Mouse (Mus musculus) intestine, postnatal 0 days (tissue): ENCODE results near the gene Lilra5. TPM values are rescaled to one million over a fixed set of nuclear protein-coding genes. Genes with fewer than 3 reads are reported as not detected.
"Not testable (repeated sequence)": the region's sequence is repeated elsewhere in the genome, so short reads cannot be mapped to it uniquely, and the experiment has no call there.

Experiments used
- ATAC-seq: fragments of 200-750 bp; cut with Nextera tagmentation; 2 replicates; pipeline ENCODE4 v1.8.0; 2017; ENCODE audit warnings: mild to moderate bottlenecking, moderate TSS enrichment, moderate library complexity
- H3K27ac ChIP-seq: fragments of 300-500 bp; sonication (generic); 2 replicates; pipeline ENCODE4 v1.5.1; 2014; ENCODE audit warnings: mild to moderate bottlenecking, low read depth, low read length, moderate library complexity
- H3K27me3 ChIP-seq: fragments of 300-500 bp; sonication (generic); replicated peaks from 2 replicates; pipeline ENCODE4 v1.6.1; 2014; ENCODE audit warnings: low read length, mixed read lengths; ENCODE audit not compliant: control insufficient read depth, insufficient read depth
- H3K36me3 ChIP-seq: fragments of 300-500 bp; sonication (generic); 2 replicates; pipeline ENCODE4 v1.6.1; 2014; ENCODE audit warnings: mild to moderate bottlenecking, moderate library complexity; ENCODE audit not compliant: control insufficient read depth, insufficient read depth
- H3K4me1 ChIP-seq: fragments of 300-500 bp; sonication (generic); replicated peaks from 2 replicates; pipeline ENCODE4 v1.6.1; 2014; ENCODE audit warnings: antibody characterized with exemption, low read length, mixed read lengths; ENCODE audit not compliant: control insufficient read depth, insufficient read depth
- H3K4me2 ChIP-seq: fragments of 300-500 bp; sonication (generic); replicated peaks from 2 replicates; pipeline ENCODE4 v1.6.1; 2014; ENCODE audit warnings: low read depth, mild to moderate bottlenecking, moderate library complexity
- H3K4me3 ChIP-seq: fragments of 300-500 bp; sonication (generic); 2 replicates; pipeline ENCODE4 v1.5.1; 2014; ENCODE audit warnings: low read depth, low read length
- H3K9ac ChIP-seq: fragments of 300-500 bp; sonication (generic); 2 replicates; pipeline ENCODE4 v1.6.1; 2014; ENCODE audit warnings: mild to moderate bottlenecking, low read depth, low read length
- H3K9me3 ChIP-seq: fragments of 300-500 bp; sonication (generic); 2 replicates; pipeline ENCODE4 v1.6.1; 2016; ENCODE audit warnings: mixed run types; ENCODE audit not compliant: control insufficient read depth
- CTCF ChIP-seq: sonication (generic); IDR thresholded peaks from 2 replicates; pipeline ENCODE4 v1.5.1; 2016; ENCODE audit warnings: low read depth, mild to moderate bottlenecking, control low read depth, antibody characterized with exemption, moderate library complexity
- WGBS: fragments of 180-500 bp; shearing (Covaris S2); extraction: QIAGEN DNeasy Blood & Tissue Kit; methylation state at CpG from one replicate; pipeline ENCODE4 v1.1.7; 2014; 5-methylcytosine and 5-hydroxymethylcytosine counted together
- polyA plus RNA-seq: library from polyadenylated mRNA; unstranded; fragments of >200 nt; fragmentation: Nextera tagmentation; extraction: Ambion mirVana; gene quantifications from 2 replicates; pipeline ENCODE4 v1.2.1, GENCODE M21; 2015

Lilra5 gene
- polyA plus RNA-seq, 1 experiment from 2014 or later = 0.37 TPM

GRCm38 (mm10) chr7:4239038-4239721, 1.6 kb downstream of the Lilra5 start:
- 60% methylated on average over 6 of the region's 6 CpGs for WGBS
- ATAC-seq = no peak
- no peaks in the 10 kb centered on the region for H3K9me3 ChIP-seq

GRCm38 (mm10) chr7:4251211-4251610, 13.7 kb downstream of the Lilra5 start:
- 71% methylated on average over 1 of the region's 1 CpGs for WGBS
- H3K27me3 ChIP-seq, H3K36me3 ChIP-seq, H3K4me3 ChIP-seq, H3K9me3 ChIP-seq, H3K9ac ChIP-seq, ATAC-seq, H3K4me2 ChIP-seq, H3K27ac ChIP-seq, H3K4me1 ChIP-seq: not testable (repeated sequence)

More at GRCm38 (mm10) chr7:4239038-4239721, 1.6 kb downstream of the Lilra5 start:
- Histone ChIP-seq H3K4me2 (no peak overlapping the region), H3K36me3 (no peaks in the 10 kb centered on the region), H3K27ac (no peak overlapping the region), H3K4me1 (no peaks in the 10 kb centered on the region), H3K27me3 (no peaks in the 10 kb centered on the region), H3K9ac (no peak overlapping the region), H3K4me3 (no peak overlapping the region)
- TF ChIP-seq CTCF = no peak

- H3K27me3 ChIP-seq, H3K4me2 ChIP-seq, H3K9me3 ChIP-seq, H3K27ac ChIP-seq, H3K4me3 ChIP-seq, H3K36me3 ChIP-seq, H3K9ac ChIP-seq, H3K4me1 ChIP-seq, ATAC-seq: not testable (repeated sequence)
- WGBS = no CpG with 5 or more reads among the region's 1 CpGs
Observed at GRCm38 (mm10) chr7:4256060-4256459, 18.5 kb downstream of the Lilra5 start.

- ATAC-seq, H3K4me1 ChIP-seq, H3K9me3 ChIP-seq, H3K9ac ChIP-seq, H3K27me3 ChIP-seq, H3K4me2 ChIP-seq, H3K27ac ChIP-seq, H3K4me3 ChIP-seq, H3K36me3 ChIP-seq: not testable (repeated sequence)
- WGBS = 79% methylated on average over 1 of the region's 1 CpGs
Observed at GRCm38 (mm10) chr7:4260521-4260920, 23.0 kb downstream of the Lilra5 start.

GRCm38 (mm10) chr7:4272106-4272505, 34.6 kb downstream of the Lilra5 start:
- not testable (repeated sequence) for H3K4me2 ChIP-seq, H3K4me3 ChIP-seq, H3K27ac ChIP-seq, H3K9ac ChIP-seq, H3K27me3 ChIP-seq, H3K36me3 ChIP-seq, ATAC-seq, H3K9me3 ChIP-seq, H3K4me1 ChIP-seq
- 78% methylated on average over 1 of the region's 1 CpGs for WGBS

GRCm38 (mm10) chr7:4273874-4274273, 36.3 kb downstream of the Lilra5 start:
- not testable (repeated sequence) for H3K36me3 ChIP-seq, H3K27me3 ChIP-seq, H3K27ac ChIP-seq, H3K4me1 ChIP-seq, ATAC-seq, H3K9me3 ChIP-seq, H3K4me3 ChIP-seq, H3K9ac ChIP-seq, H3K4me2 ChIP-seq
- 64% methylated on average over 2 of the region's 2 CpGs for WGBS

- not testable (repeated sequence) for H3K4me1 ChIP-seq, H3K36me3 ChIP-seq, H3K27ac ChIP-seq, ATAC-seq, H3K4me2 ChIP-seq, H3K9me3 ChIP-seq, H3K4me3 ChIP-seq, H3K9ac ChIP-seq, H3K27me3 ChIP-seq
- WGBS = 79% methylated on average over 10 of the region's 10 CpGs
Observed at GRCm38 (mm10) chr7:4275500-4275899, 37.9 kb downstream of the Lilra5 start.
